Mouse (Mus musculus) E14TG2a.4 (cell line): ENCODE data around the gene Foxo6.

Experiments
- H3K27me3 ChIP-seq: 2 replicates; pipeline ENCODE4 v1.6.1; 2014; ENCODE audit warnings: low read length, control low read depth; ENCODE audit not compliant: insufficient read depth
- H3K36me3 ChIP-seq: 2 replicates; pipeline ENCODE4 v1.6.1; 2014; ENCODE audit warnings: low read length, control low read depth; ENCODE audit not compliant: insufficient read depth
- H3K4me1 ChIP-seq: replicated peaks from 2 replicates; pipeline ENCODE4 v1.6.1; 2014; ENCODE audit warnings: low read depth, low read length, control low read depth
- H3K4me3 ChIP-seq: replicated peaks from 2 replicates; pipeline ENCODE4 v1.5.1; 2014; ENCODE audit warnings: mild to moderate bottlenecking, low read length
- H3K9me3 ChIP-seq: 2 replicates; pipeline ENCODE4 v1.6.1; 2014; ENCODE audit warnings: low read length, control low read depth
- CTCF ChIP-seq: conservative IDR thresholded peaks from 2 replicates; pipeline ENCODE4 v1.5.1; 2014; ENCODE audit warnings: low read length

Gene Foxo6

GRCm38 (mm10) chr4:120218878-120219277 is 68.3 kb downstream of the Foxo6 start:
- H3K4me1 ChIP-seq, result peaks cover 53% of the 10 kb centered on the region
- H3K27me3 ChIP-seq, result peaks cover 19% of the 10 kb centered on the region
- H3K4me3 ChIP-seq, result no peak overlapping the region
- no peaks in the 10 kb centered on the region for H3K36me3 ChIP-seq
- H3K9me3 ChIP-seq, result no peaks in the 10 kb centered on the region
- TF ChIP-seq CTCF, result no peak
